Mouse (Mus musculus) CH12.LX (cell line): ENCODE measurements at regions not wholly inside any gene's neighbourhood (a gene's known extent, or its start where the extent isn't known, plus 50 kb on each side); places are given as distances from the start of the nearest gene placed in this dataset.

Experiments used
- E2F4 ChIP-seq: IDR thresholded peaks from 2 replicates; pipeline ENCODE4 v1.6.1; 2011; ENCODE audit warnings: low read depth, low read length, improper control_type of control experiment; ENCODE audit not compliant: insufficient replicate concordance
- ELF1 ChIP-seq: IDR thresholded peaks from 2 replicates; pipeline ENCODE4 v1.6.1; 2014; ENCODE audit warnings: low read depth, mild to moderate bottlenecking, inconsistent platforms, low read length, improper control_type of control experiment
- POLR2A ChIP-seq: IDR thresholded peaks from 2 replicates; pipeline ENCODE4 v1.6.1; 2011; ENCODE audit warnings: low read depth, mild to moderate bottlenecking, improper control_type of control experiment, low read length
- POLR2AphosphoS2 ChIP-seq: IDR thresholded peaks from 2 replicates; pipeline ENCODE4 v1.6.1; 2011; ENCODE audit warnings: low read depth, low read length, improper control_type of control experiment

DNA sequence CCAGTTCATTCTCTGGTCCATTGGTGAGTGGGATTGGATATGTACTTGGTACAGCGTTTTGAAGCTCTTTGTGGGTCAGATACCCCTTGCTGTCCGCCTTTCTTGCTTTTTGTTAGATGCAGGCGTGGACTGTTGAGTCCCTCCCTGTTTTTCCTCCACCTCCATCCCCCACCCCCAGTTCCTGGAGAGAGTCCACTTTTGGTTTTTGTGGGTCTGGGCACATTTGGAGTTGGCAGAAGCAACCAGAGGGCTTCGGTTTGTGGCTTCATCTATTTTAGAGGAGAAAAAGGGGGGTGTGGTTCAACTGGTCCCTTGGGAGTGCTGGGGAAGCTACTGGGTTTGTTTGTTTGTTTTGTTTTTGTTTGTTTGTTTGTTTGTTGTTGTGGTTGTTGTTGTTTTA, 103.9 kb upstream of the Gm9887 start:
- TF ChIP-seq ELF1 (no peak), POLR2A (no peak), POLR2AphosphoS2 (no peak), E2F4 (no peak)
